Mouse (Mus musculus): ENCODE measurements around the gene Pik3c2g. TPM values are rescaled to one million over a fixed set of nuclear protein-coding genes. Genes with fewer than 3 reads are reported as not detected.
"Not testable (repeated sequence)": the region's sequence is repeated elsewhere in the genome, so short reads cannot be mapped to it uniquely, and the experiment has no call there.

Gene Pik3c2g
- total RNA-seq, 2 experiments from 2014 or later = not detected

GRCm38 (mm10) chr6:139899630-139900151 lies 312.7 kb downstream of the Pik3c2g start:
- intact Hi-C loops (cut with DNase I) = no loop called here
- DNase-seq = no peak

GRCm38 (mm10) chr6:139901801-139902200 lies 314.8 kb downstream of the Pik3c2g start:
- intact Hi-C loops (cut with DNase I) = no loop called here
- DNase-seq = peak in 1 of 2 experiments; percentile 13

- intact Hi-C loops (cut with DNase I) = no loop called here
- no peak for DNase-seq
Observed at GRCm38 (mm10) chr6:139907138-139907537, 320.1 kb downstream of the Pik3c2g start.

GRCm38 (mm10) chr6:139908997-139909669 lies 322.1 kb downstream of the Pik3c2g start:
- intact Hi-C loops (cut with DNase I) = no loop called here

GRCm38 (mm10) chr6:139928766-139929165 lies 341.7 kb downstream of the Pik3c2g start:
- intact Hi-C loops (cut with DNase I) = no loop called here
- no peak for DNase-seq

More at GRCm38 (mm10) chr6:139908997-139909669, 322.1 kb downstream of the Pik3c2g start:
- peak; percentile 19 to 36 for DNase-seq

- intact Hi-C loops (cut with DNase I) = no loop called here
- DNase-seq = no peak
Observed at GRCm38 (mm10) chr6:139934861-139935260, 347.8 kb downstream of the Pik3c2g start.

GRCm38 (mm10) chr6:139937581-139937980 lies 350.6 kb downstream of the Pik3c2g start:
- intact Hi-C loops (cut with DNase I); DNase-seq: not testable (repeated sequence)

GRCm38 (mm10) chr6:139947106-139947879 lies 360.3 kb downstream of the Pik3c2g start:
- no peak for DNase-seq
- intact Hi-C loops (cut with DNase I) = no loop called here

GRCm38 (mm10) chr6:139953596-139953995 lies 366.6 kb downstream of the Pik3c2g start:
- peak in 1 of 2 experiments; percentile 8 for DNase-seq
- intact Hi-C loops (cut with DNase I) = no loop called here

- intact Hi-C loops (cut with DNase I) = no loop called here
- no peak for DNase-seq
Observed at GRCm38 (mm10) chr6:139957531-139958241, 370.7 kb downstream of the Pik3c2g start.

- intact Hi-C loops (cut with DNase I) = no loop called here
- DNase-seq = peak; percentile 12 to 18
Observed at GRCm38 (mm10) chr6:139963775-139964174, 376.8 kb downstream of the Pik3c2g start.

- no peak for DNase-seq
- intact Hi-C loops (cut with DNase I) = no loop called here
Observed at GRCm38 (mm10) chr6:139964895-139965294, 377.9 kb downstream of the Pik3c2g start.

- intact Hi-C loops (cut with DNase I) = no loop called here
- DNase-seq = no peak
Observed at GRCm38 (mm10) chr6:139966684-139967083, 379.7 kb downstream of the Pik3c2g start.

GRCm38 (mm10) chr6:139971608-139972298 lies 384.7 kb downstream of the Pik3c2g start:
- intact Hi-C loops (cut with DNase I) = no loop called here
- DNase-seq = no peak

GRCm38 (mm10) chr6:139974668-139975067 lies 387.6 kb downstream of the Pik3c2g start:
- no peak for DNase-seq

GRCm38 (mm10) chr6:139978114-139978513 lies 391.1 kb downstream of the Pik3c2g start:
- intact Hi-C loops (cut with DNase I) = no loop called here
- no peak for DNase-seq

More at GRCm38 (mm10) chr6:139974668-139975067, 387.6 kb downstream of the Pik3c2g start:
- intact Hi-C loops (cut with DNase I) = no loop called here

- no peak for DNase-seq
- intact Hi-C loops (cut with DNase I) = no loop called here
Observed at GRCm38 (mm10) chr6:139981061-139981460, 394.0 kb downstream of the Pik3c2g start.

GRCm38 (mm10) chr6:139984069-139984468 lies 397.0 kb downstream of the Pik3c2g start:
- no peak for DNase-seq
- intact Hi-C loops (cut with DNase I) = no loop called here

GRCm38 (mm10) chr6:139986564-139986963 lies 399.5 kb downstream of the Pik3c2g start:
- no peak for DNase-seq
- intact Hi-C loops (cut with DNase I) = no loop called here

GRCm38 (mm10) chr6:139989075-139989474 lies 402.1 kb downstream of the Pik3c2g start:
- intact Hi-C loops (cut with DNase I) = no loop called here
- DNase-seq = no peak
